Mouse (Mus musculus) MEL (cell line): Measurements from ENCODE around the gene Spsb1. TPM values are rescaled to one million over a fixed set of nuclear protein-coding genes. Genes with fewer than 3 reads are reported as not detected.

Experiments
- DNase-seq: peaks from one replicate; pipeline ENCODE4 v3.0.0; 2011; ENCODE audit warnings: low read depth, low spot score
- H3K27ac ChIP-seq: 2 replicates; pipeline ENCODE4 v1.5.1; 2012; ENCODE audit warnings: low read depth, mild to moderate bottlenecking, control low read depth, low read length, moderate library complexity; ENCODE audit not compliant: control insufficient read depth
- H3K27me3 ChIP-seq, 2 experiments: fragments of 150-350 bp in 1 of 2; sonication (generic) in 1 of 2; 2 replicates each; pipeline ENCODE4 v1.6.1; 2012; ENCODE audit warnings: low read length in 2 of 2, mild to moderate bottlenecking in 2 of 2, improper control_type of control experiment in 1 of 2, moderate library complexity in 1 of 2; ENCODE audit not compliant: insufficient read depth in 2 of 2, control insufficient read depth in 1 of 2
- H3K36me3 ChIP-seq, 2 experiments: 2 replicates each; pipeline ENCODE4 v1.6.1; 2012 to 2014; ENCODE audit warnings: low read length in 2 of 2, improper control_type of control experiment in 1 of 2, inconsistent platforms in 1 of 2, mild to moderate bottlenecking in 1 of 2; ENCODE audit not compliant: insufficient read depth in 2 of 2, control insufficient read depth in 1 of 2
- H3K4me1 ChIP-seq, 2 experiments: fragments of 150-350 bp in 1 of 2; sonication (generic) in 1 of 2; 2 replicates each; pipeline ENCODE4 v1.6.1; 2012; ENCODE audit warnings: low read length in 2 of 2, improper control_type of control experiment in 1 of 2, mild to moderate bottlenecking in 1 of 2; ENCODE audit not compliant: insufficient read depth in 2 of 2, control insufficient read depth in 1 of 2
- H3K4me3 ChIP-seq, 2 experiments: fragments of 150-350 bp in 1 of 2; sonication (generic) in 1 of 2; 2 replicates each; pipeline ENCODE4 v1.5.1; 2012; ENCODE audit warnings: low read depth in 2 of 2, low read length in 2 of 2, mild to moderate bottlenecking in 2 of 2, moderate library complexity in 2 of 2, control low read depth in 1 of 2, improper control_type of control experiment in 1 of 2; ENCODE audit not compliant: control insufficient read depth in 1 of 2, insufficient read depth in 1 of 2
- H3K79me2 ChIP-seq: 2 replicates; pipeline ENCODE4 v1.6.1; 2012; ENCODE audit warnings: mild to moderate bottlenecking, low read length, moderate library complexity; ENCODE audit not compliant: control insufficient read depth, poor library complexity, insufficient read depth
- H3K9ac ChIP-seq: 2 replicates; pipeline ENCODE4 v1.6.1; 2012; ENCODE audit warnings: low read depth, mild to moderate bottlenecking, control low read depth, low read length, moderate library complexity; ENCODE audit not compliant: control insufficient read depth, poor library complexity, severe bottlenecking
- H3K9me3 ChIP-seq: fragments of 150-350 bp; sonication (generic); replicated peaks from 2 replicates; pipeline ENCODE4 v1.6.1; 2012; ENCODE audit warnings: mild to moderate bottlenecking, low read length, improper control_type of control experiment, moderate library complexity; ENCODE audit not compliant: insufficient read depth
- BHLHE40 ChIP-seq: IDR thresholded peaks from 2 replicates; pipeline ENCODE4 v1.6.1; 2012; ENCODE audit warnings: low read depth, mild to moderate bottlenecking, inconsistent platforms, low read length, improper control_type of control experiment, borderline replicate concordance
- CHD1 ChIP-seq: IDR thresholded peaks from 2 replicates; pipeline ENCODE4 v1.6.1; 2012; ENCODE audit warnings: low read depth, mild to moderate bottlenecking, inconsistent platforms, low read length, improper control_type of control experiment
- CTCF ChIP-seq, 3 experiments: IDR thresholded peaks in 2 of 3; conservative IDR thresholded peaks in 1 of 3; 2 replicates each; pipeline ENCODE4 v1.5.1; 2011 to 2012; ENCODE audit warnings: low read length in 3 of 3, low read depth in 2 of 3, mild to moderate bottlenecking in 2 of 3, improper control_type of control experiment in 1 of 3, inconsistent platforms in 1 of 3, mixed read lengths in 1 of 3, moderate library complexity in 1 of 3; ENCODE audit not compliant: control insufficient read depth in 1 of 3, insufficient read depth in 1 of 3, poor library complexity in 1 of 3, severe bottlenecking in 1 of 3
- E2F4 ChIP-seq: IDR thresholded peaks from 2 replicates; pipeline ENCODE4 v1.6.1; 2011; ENCODE audit warnings: low read depth, low read length, improper control_type of control experiment, borderline replicate concordance
- EP300 ChIP-seq, 2 experiments: IDR thresholded peaks; 2 replicates each; pipeline ENCODE4 v1.6.1; 2011; ENCODE audit warnings: improper control_type of control experiment in 2 of 2, low read length in 2 of 2, low read depth in 1 of 2, mild to moderate bottlenecking in 1 of 2
- ETS1 ChIP-seq: IDR thresholded peaks from 2 replicates; pipeline ENCODE4 v1.6.1; 2012; ENCODE audit warnings: low read depth, mild to moderate bottlenecking, inconsistent platforms, low read length, improper control_type of control experiment, moderate library complexity
- GABPA ChIP-seq: IDR thresholded peaks from 2 replicates; pipeline ENCODE4 v1.6.1; 2012; ENCODE audit warnings: low read depth, mild to moderate bottlenecking, inconsistent platforms, low read length, improper control_type of control experiment, moderate library complexity
- HCFC1 ChIP-seq: IDR thresholded peaks from 2 replicates; pipeline ENCODE4 v1.6.1; 2012; ENCODE audit warnings: low read depth, mild to moderate bottlenecking, inconsistent platforms, low read length, improper control_type of control experiment, moderate library complexity
- JUND ChIP-seq: IDR thresholded peaks from 2 replicates; pipeline ENCODE4 v1.6.1; 2011; ENCODE audit warnings: low read depth, mild to moderate bottlenecking, improper control_type of control experiment, low read length
- MAFK ChIP-seq: IDR thresholded peaks from 2 replicates; pipeline ENCODE4 v1.6.1; 2011; ENCODE audit warnings: low read depth, mild to moderate bottlenecking, low read length, improper control_type of control experiment, borderline replicate concordance
- MAX ChIP-seq: IDR thresholded peaks from 2 replicates; pipeline ENCODE4 v1.6.1; 2011; ENCODE audit warnings: low read length, improper control_type of control experiment
- MAZ ChIP-seq: IDR thresholded peaks from 2 replicates; pipeline ENCODE4 v1.6.1; 2012; ENCODE audit warnings: low read depth, mild to moderate bottlenecking, inconsistent platforms, low read length, improper control_type of control experiment
- MEF2A ChIP-seq: IDR thresholded peaks from 2 replicates; pipeline ENCODE4 v1.6.1; 2014; ENCODE audit warnings: low read depth, mild to moderate bottlenecking, inconsistent platforms, low read length, improper control_type of control experiment; ENCODE audit not compliant: poor library complexity, insufficient replicate concordance, severe bottlenecking; ENCODE audit errors: extremely low read depth
- MYC ChIP-seq: IDR thresholded peaks from 2 replicates; pipeline ENCODE4 v1.6.1; 2011; ENCODE audit warnings: low read depth, mild to moderate bottlenecking, low read length, improper control_type of control experiment, moderate library complexity
- POLR2A ChIP-seq, 2 experiments: IDR thresholded peaks; 2 replicates each; pipeline ENCODE4 v1.6.1; 2011 to 2012; ENCODE audit warnings: low read length in 2 of 2, mild to moderate bottlenecking in 2 of 2, control low read depth in 1 of 2, improper control_type of control experiment in 1 of 2, low read depth in 1 of 2, moderate library complexity in 1 of 2; ENCODE audit not compliant: control insufficient read depth in 1 of 2, insufficient read depth in 1 of 2, poor library complexity in 1 of 2
- POLR2AphosphoS2 ChIP-seq: IDR thresholded peaks from 2 replicates; pipeline ENCODE4 v1.6.1; 2011; ENCODE audit warnings: low read length, improper control_type of control experiment
- POLR2AphosphoS5 ChIP-seq: IDR thresholded peaks from 2 replicates; pipeline ENCODE4 v1.6.1; 2012; ENCODE audit warnings: low read depth, borderline replicate concordance, mild to moderate bottlenecking, inconsistent platforms, low read length, moderate library complexity, mixed read lengths
- RAD21 ChIP-seq: IDR thresholded peaks from 2 replicates; pipeline ENCODE4 v1.6.1; 2011; ENCODE audit warnings: mild to moderate bottlenecking, low read depth, low read length, improper control_type of control experiment
- RCOR1 ChIP-seq: IDR thresholded peaks from 2 replicates; pipeline ENCODE4 v1.6.1; 2012; ENCODE audit warnings: low read depth, mild to moderate bottlenecking, inconsistent platforms, low read length, improper control_type of control experiment
- SIN3A ChIP-seq: IDR thresholded peaks from 2 replicates; pipeline ENCODE4 v1.6.1; 2012; ENCODE audit warnings: low read length, improper control_type of control experiment, inconsistent platforms
- SMC3 ChIP-seq: IDR thresholded peaks from 2 replicates; pipeline ENCODE4 v1.6.1; 2011; ENCODE audit warnings: low read depth, low read length, improper control_type of control experiment
- TAL1 ChIP-seq: IDR thresholded peaks from 2 replicates; pipeline ENCODE4 v1.6.1; 2012; ENCODE audit warnings: mild to moderate bottlenecking, inconsistent platforms, low read length, moderate library complexity, mixed read lengths
- TCF12 ChIP-seq: IDR thresholded peaks from 2 replicates; pipeline ENCODE4 v1.6.1; 2014; ENCODE audit warnings: low read depth, mild to moderate bottlenecking, inconsistent platforms, low read length, improper control_type of control experiment, moderate library complexity
- UBTF ChIP-seq: IDR thresholded peaks from 2 replicates; pipeline ENCODE4 v1.6.1; 2012; ENCODE audit warnings: low read depth, mild to moderate bottlenecking, inconsistent platforms, low read length, improper control_type of control experiment, moderate library complexity, borderline replicate concordance; ENCODE audit not compliant: insufficient read depth
- ZC3H11A ChIP-seq: IDR thresholded peaks from 2 replicates; pipeline ENCODE4 v1.6.1; 2012; ENCODE audit warnings: low read depth, mild to moderate bottlenecking, inconsistent platforms, low read length, improper control_type of control experiment
- ZMIZ1 ChIP-seq: IDR thresholded peaks from 2 replicates; pipeline ENCODE4 v1.6.1; 2012; ENCODE audit warnings: low read depth, mild to moderate bottlenecking, inconsistent platforms, low read length, improper control_type of control experiment, moderate library complexity
- ZNF384 ChIP-seq: IDR thresholded peaks from 2 replicates; pipeline ENCODE4 v1.6.1; 2012; ENCODE audit warnings: low read depth, mild to moderate bottlenecking, inconsistent platforms, low read length, improper control_type of control experiment
- polyA plus RNA-seq, 2 experiments: library from polyadenylated mRNA; stranded (reverse) in 1 of 2; unstranded in 1 of 2; fragments of >175 nt in 1 of 2; fragments of >200 nt in 1 of 2; gene quantifications; 2 replicates each; pipeline versions ENCODE4 v1.2.1 to v1.2.4; 2012; ENCODE audit warnings: low replicate concordance in 2 of 2, low read depth in 1 of 2; ENCODE audit not compliant: insufficient read length in 2 of 2, insufficient read depth in 1 of 2, missing spikeins in 1 of 2
- total RNA-seq: library from RNA; depleted of rRNA; stranded (reverse); fragments of 300-350 nt; gene quantifications from 2 replicates; pipeline ENCODE4 v1.2.3, GENCODE M21; 2012

Spsb1 gene
- total and polyA plus RNA-seq, 3 experiments = 0.12 to 0.25 TPM; not detected in 1

DNA sequence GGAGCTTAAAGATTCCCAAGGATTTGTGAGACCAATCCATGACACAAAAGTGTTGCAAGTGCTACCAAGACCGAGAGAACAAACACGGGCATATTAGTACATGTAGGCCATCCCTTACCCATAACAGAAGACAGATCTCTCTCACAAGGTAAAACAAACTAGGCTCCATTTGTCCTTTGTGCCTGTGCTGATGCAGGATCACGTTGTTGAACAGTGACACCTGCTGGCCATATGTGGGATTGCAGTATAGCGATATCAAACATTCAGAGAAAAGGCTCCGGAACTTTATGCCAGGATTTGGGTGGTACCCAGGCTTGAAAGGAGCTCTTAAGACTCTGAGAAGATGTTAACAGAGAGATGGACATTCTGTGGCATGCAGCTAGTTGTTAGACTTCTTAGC is 3.7 kb upstream of the Spsb1 start (continued):
- no peak for TF ChIP-seq JUND
- peak; percentile 92 for TF ChIP-seq ZC3H11A
- TF ChIP-seq E2F4 = no peak
- no peak for TF ChIP-seq ZNF384
- no peak for TF ChIP-seq TCF12
- no peak for TF ChIP-seq MAZ
- TF ChIP-seq MYC = peak; percentile 61
- TF ChIP-seq POLR2A (IDR thresholded peaks at IDR 0.05; ENCODE audit: control insufficient read depth in 1 of 2, insufficient read depth in 1 of 2, low read depth in 1 of 2, low read length in 2 of 2, poor library complexity in 1 of 2) = no peak
- TF ChIP-seq EP300 (IDR thresholded peaks at IDR 0.05; ENCODE audit: low read depth in 1 of 2, low read length in 2 of 2) = no peak
- no peak for TF ChIP-seq ZMIZ1
- no peak for TF ChIP-seq POLR2AphosphoS5
- TF ChIP-seq MAX = no peak
- TF ChIP-seq MEF2A = no peak
- TF ChIP-seq RCOR1 = no peak
- TF ChIP-seq UBTF = no peak
- TF ChIP-seq BHLHE40 = no peak
- TF ChIP-seq, all 39 proteins: peak for 5

DNA sequence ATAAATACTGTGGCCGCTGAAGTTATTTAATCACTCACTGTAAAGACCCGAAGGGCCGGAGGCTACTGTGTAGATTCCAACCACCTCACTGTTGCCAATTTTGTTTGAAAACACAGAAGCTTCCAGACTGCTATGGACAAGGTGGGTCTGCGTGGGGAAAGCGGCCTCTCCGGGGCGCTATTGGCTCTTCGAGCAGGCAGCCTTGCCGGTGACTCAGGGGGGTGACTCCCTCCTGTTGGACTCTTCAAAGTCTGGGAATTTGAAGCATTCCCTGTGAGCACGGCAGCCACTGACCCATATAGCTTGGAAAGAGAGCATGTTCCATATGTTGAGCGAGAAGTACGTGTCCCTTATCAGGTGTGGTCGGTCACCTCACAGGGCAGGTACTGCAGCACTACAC is 1.2 kb upstream of the Spsb1 start:
- no peak for TF ChIP-seq EP300 (IDR thresholded peaks at IDR 0.05; ENCODE audit: low read depth in 1 of 2, low read length in 2 of 2)
- no peak for TF ChIP-seq GABPA
- TF ChIP-seq POLR2AphosphoS2 = no peak
- TF ChIP-seq MAX = no peak
- no peak for TF ChIP-seq CTCF (IDR thresholded peaks at IDR 0.05 in 2 of 3, conservative IDR thresholded peaks at IDR 0.05 in 1 of 3; ENCODE audit: control insufficient read depth in 1 of 3, insufficient read depth in 1 of 3, low read depth in 2 of 3, low read length in 3 of 3, poor library complexity in 1 of 3, severe bottlenecking in 1 of 3)
- no peak for TF ChIP-seq CHD1
- no peak for TF ChIP-seq ZC3H11A
- no peak for TF ChIP-seq TCF12
- no peak for TF ChIP-seq JUND
- TF ChIP-seq HCFC1 = no peak
- TF ChIP-seq ETS1 = no peak
- TF ChIP-seq MAZ = no peak
- TF ChIP-seq RAD21 = no peak
- TF ChIP-seq SIN3A = no peak
- no peak for TF ChIP-seq MAFK
- no peak for TF ChIP-seq TAL1
- TF ChIP-seq ZNF384 = no peak
- TF ChIP-seq MEF2A = no peak
- TF ChIP-seq SMC3 = no peak
- Histone ChIP-seq H3K27me3 (no peaks in the 10 kb centered on the region), H3K27ac (no peak overlapping the region), H3K9ac (no peak overlapping the region), H3K9me3 (no peaks in the 10 kb centered on the region), H3K4me3 (no peak overlapping the region), H3K36me3 (no peaks in the 10 kb centered on the region), H3K79me2 (no peaks in the 10 kb centered on the region), H3K4me1 (peaks cover 0 to 7% of the 10 kb centered on the region in 2 experiments; a peak in 2 of 4 replicates)
- no peak for DNase-seq
